Mouse (Mus musculus) cerebellum, postnatal 14 days (tissue): ENCODE measurements around the gene Dcp1a.

ENCODE experiments used
- DNase-seq, 2 experiments: peaks; one replicate each; pipeline ENCODE4 v3.0.0; 2021; ENCODE audit warnings: mixed read lengths in 2 of 2

The Dcp1a gene

GRCm38 (mm10) chr14:30561470-30562187 lies 82.3 kb downstream of the Dcp1a start:
- peak; percentile 65 to 76 for DNase-seq

- DNase-seq: no peak
These were observed 83.0 kb downstream of the Dcp1a start for GRCm38 (mm10) chr14:30562343-30562742.

- peak; percentile 50 to 51 for DNase-seq
These were observed 85.1 kb downstream of the Dcp1a start for GRCm38 (mm10) chr14:30564451-30564850.

- DNase-seq: no peak
These were observed 87.0 kb downstream of the Dcp1a start for GRCm38 (mm10) chr14:30566317-30566716.

- DNase-seq: no peak
These were observed 88.7 kb downstream of the Dcp1a start for GRCm38 (mm10) chr14:30568016-30568415.

GRCm38 (mm10) chr14:30570303-30570702 lies 91.0 kb downstream of the Dcp1a start:
- peak in 1 of 2 experiments; percentile 50 for DNase-seq

- DNase-seq: no peak
These were observed 92.9 kb downstream of the Dcp1a start for GRCm38 (mm10) chr14:30572253-30572652.

GRCm38 (mm10) chr14:30573235-30573634 lies 93.9 kb downstream of the Dcp1a start:
- no peak for DNase-seq

- peak; percentile 89 for DNase-seq
These were observed 94.7 kb downstream of the Dcp1a start for GRCm38 (mm10) chr14:30573983-30574584.

GRCm38 (mm10) chr14:30575791-30576190 lies 96.5 kb downstream of the Dcp1a start:
- DNase-seq: no peak

- DNase-seq: no peak
These were observed 96.9 kb downstream of the Dcp1a start for GRCm38 (mm10) chr14:30576260-30576659.
